Mouse (Mus musculus): ENCODE data around the gene Carf.
"Not testable (repeated sequence)": the region's sequence is repeated elsewhere in the genome, so short reads cannot be mapped to it uniquely, and the experiment has no call there.

Carf gene

DNA sequence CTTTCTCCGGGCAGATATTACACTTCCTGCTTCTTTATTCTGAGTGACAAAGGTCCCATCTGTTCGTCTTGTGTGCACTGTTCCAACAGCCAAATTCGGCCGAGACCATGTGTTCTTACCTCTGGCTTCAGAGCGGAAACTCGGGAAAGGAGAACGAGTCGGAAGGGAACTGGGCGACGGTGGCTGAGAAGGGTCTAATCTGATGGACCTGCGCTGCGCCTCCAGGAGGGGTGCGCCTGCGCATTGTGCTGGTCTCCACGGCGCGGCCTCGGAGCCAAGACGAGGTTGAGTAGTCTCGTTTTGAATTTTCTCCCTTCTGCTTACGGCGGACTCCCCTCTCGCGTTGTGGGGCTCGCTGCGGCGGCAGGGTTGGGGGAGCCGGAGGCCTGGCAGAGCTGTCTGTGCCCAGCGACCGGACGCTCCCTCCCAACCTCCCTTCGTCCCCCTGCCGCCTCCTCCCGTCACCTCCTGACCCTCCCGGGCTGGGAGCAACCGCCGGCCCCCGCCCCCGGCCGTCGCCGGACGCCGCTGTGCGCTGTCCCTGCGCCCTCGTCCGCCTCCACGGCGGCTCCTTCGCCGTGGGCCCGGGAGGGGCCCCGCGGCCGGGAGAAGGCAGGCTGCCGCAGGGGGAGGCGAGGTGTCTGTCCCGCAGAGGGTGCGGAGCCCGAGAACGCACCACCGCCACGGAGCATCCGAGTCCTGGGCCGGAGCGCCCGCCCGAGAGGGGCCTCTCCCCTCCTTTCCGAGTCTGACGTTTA, at the start of gene Carf, which contains the start of gene Wdr12:
Gene Carf (plus strand): TSS at position 224 of the 758 bp plus-strand sequence.
Gene Wdr12 (minus strand): TSS at position 622 of the 758 bp plus-strand sequence.
- peak; percentile 93 for DNase-seq (ENCODE audit: low read depth)

DNA sequence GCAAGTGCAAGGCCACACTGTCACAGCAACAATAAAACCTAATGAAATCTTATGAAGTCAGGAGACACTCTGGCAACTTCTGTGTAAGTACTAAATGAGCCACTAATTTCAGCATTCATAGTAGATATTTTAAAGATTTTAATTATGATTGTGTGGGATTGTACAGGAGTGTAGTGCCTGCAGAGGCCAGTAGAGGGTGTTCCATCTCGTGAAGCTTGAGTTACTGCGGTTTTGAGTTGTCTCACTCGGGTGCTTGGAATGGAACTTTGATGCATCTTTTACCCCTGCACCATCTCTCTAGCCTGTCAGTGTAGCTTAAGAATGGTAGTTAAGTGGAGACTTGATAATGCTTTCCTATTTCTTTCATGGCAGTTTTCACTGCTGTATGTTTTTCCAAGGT, 43.4 kb upstream of the Carf start:
- no peak for DNase-seq (ENCODE audit: low read depth)

DNA sequence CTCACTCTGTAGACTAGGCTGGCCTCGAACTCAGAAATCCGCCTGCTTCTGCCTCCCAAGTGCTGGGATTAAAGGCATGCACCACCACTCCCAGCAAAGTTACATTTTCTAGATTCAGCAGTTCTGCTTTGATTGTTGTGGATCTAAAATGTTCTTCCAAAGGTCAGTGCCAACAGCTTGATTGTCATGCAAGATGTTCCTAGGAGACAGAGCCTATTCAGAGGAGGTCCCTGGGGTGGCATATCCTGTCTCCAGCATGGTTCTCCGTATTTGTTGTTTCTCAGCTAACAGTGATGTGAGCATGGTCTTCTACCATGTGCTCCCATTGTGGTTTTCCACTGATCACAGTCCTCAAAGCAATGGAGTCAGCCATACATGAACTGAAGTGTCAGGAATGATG, 41.7 kb upstream of the Carf start:
- no peak for DNase-seq (ENCODE audit: low read depth)

DNA sequence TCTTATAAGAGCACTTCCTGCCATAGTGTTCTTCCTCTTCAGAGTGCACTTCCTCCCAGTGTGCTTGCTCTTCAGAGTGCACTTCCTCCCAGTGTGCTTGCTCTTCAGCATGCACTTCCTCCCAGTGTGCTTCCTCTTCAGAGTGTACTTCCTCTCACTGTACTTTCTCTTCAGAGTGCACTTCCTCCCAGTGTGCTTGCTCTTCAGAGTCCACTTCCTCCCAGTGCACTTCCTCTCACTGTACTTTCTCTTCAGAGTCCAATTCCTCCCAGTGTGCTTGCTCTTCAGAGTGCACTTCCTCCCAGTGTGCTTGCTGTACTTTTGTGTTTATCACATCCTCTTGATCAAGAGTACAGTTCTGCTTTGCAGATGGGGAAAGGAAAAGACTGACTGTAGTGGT, 27.3 kb upstream of the Carf start:
- DNase-seq (ENCODE audit: low read depth) = not testable (repeated sequence)

DNA sequence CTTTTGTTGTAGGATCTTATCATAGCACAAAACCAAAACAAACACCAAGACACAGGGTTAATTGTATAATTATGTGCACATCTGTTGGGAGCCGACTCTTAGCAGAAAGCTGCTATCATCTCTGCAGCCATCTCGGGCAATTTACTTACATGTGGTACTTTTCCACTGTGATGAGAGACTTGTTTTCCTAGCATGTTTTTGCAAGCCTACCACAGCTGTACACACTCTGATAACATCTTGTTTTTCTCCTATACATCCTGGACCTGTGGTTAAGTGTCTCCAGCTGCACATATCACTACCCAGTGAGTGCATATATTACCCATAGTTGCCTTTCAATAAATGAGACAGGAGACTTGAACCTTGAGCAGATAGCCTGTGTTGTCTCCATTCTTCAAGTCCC, 23.1 kb upstream of the Carf start:
- DNase-seq (ENCODE audit: low read depth) = no peak

DNA sequence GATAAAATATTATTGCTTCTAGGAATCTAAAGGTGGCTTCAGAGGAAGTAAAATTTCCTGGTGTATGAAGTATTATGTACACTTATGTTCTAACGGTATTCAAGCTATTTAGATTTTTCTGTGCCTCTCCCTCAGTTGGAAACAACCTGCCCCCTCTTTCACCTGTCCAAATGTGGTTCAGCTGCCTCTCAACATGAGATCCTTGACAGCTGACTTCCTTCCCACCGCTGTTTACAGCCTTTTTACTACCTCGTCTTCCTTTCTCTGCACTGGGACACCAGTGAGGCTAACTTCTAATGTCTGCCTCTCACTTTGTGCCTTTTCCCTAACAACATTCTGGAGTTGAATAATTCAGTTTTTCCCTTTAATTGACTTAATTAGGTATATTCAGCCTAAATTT, 22.5 kb upstream of the Carf start:
- DNase-seq (ENCODE audit: low read depth) = no peak

DNA sequence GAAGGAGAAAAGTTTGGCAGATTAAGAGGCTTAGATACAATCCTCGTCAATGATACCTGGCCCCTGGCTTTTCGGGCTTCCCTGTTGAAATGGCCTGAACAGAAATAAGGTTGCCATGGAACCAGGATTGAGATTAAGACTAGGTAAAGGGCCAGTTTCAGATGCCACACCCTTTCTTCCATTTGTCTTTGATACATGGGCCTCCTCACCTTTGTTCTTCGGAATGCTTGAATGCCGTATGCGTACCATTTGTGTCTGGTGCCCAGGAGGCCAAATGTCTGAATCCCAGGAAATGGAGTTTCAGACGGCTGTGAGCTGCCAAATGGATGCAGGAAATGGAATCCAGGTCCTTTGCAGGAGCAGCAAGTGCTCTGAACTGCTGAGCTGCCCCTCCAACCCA, 21.6 kb upstream of the Carf start:
- DNase-seq (ENCODE audit: low read depth) = no peak

DNA sequence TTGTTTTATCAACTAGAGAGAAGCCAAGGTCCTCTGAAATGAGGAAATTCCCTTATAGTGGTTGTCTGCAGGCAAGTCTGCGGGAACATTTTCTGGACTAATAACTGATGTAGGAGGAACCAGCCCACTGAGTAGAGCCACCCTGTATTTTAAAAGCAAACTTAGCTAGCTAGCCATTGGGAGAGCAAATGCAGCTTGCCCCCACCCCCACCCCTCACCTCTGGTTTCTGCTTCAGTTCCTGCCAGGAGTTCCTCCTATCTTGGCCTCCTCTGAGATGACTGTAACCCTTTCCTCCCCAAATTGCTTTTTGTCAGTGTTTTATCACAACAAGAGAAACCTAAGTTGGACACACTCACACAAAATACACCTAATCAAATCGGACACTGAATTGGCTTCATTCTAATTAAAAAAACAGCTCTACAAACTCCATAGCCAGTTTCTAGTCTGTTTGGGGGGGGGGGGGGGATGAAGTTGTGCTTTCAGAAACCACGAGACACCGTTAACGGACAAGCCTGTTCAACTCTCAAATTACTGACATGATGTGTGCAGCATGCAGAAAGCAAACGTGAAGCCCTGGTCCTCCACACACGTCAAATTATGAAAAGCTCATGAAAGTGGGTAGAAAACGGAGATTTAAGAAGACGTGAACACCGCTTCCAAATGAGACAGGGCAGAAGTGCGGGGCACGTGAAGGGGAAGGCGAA, 1.3 kb upstream of the Carf start:
- DNase-seq (ENCODE audit: low read depth) = peak; percentile 44

DNA sequence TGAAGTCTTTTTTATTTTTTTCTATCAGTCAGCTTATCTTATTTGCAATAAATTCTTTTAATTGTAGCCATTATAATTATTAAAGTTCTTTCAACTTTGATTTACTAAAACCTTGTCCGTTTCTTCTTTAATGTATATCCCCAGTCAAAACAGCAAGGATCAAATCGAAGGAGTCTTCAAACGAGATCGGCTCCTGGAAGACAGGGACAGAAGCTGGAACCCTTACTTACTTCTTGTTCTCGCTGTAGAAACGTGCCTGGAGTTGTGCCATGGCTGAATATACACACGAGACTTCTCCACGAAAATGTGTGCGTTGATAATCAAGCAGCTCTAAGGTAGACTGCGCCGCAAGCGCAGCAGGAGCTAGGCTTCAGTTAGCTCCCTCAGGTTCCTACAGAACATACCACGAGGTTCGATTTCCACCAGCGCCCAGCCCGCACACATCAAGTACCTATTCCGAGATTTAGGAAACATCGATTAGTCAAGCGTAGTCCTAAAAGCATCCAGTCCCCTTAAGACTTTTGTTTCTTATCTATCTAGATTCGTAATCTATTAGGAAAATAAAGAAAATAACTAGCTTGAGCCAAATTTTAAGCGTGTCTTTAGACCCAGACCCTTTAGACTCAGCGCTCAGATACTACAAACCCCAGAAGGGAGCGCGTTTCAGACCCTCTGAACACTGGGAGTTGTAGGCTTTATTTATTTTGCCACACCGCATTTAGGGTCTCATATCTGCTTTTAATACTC, 597 bp upstream of the Carf start:
- DNase-seq (ENCODE audit: low read depth) = peak; percentile 78

DNA sequence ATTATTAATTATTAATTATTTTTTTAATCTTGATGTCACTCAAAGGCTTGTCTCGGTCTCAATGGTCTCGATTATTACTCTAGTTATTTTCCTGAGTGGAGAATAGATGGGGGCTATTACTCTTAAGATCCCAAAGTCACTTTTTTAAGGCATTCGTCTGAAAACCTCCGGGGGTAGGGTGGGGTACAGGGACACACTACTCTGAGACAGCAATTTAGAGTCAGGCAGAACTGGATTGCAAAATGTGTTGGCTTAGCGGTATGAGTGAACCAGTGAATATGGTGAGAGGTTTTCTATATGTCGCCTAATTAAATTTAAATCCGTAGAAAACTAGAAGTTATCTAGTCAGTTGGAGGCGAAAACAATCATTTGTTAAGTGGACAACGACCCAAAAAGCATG, 792 bp downstream of the Carf start:
- DNase-seq (ENCODE audit: low read depth) = no peak

DNA sequence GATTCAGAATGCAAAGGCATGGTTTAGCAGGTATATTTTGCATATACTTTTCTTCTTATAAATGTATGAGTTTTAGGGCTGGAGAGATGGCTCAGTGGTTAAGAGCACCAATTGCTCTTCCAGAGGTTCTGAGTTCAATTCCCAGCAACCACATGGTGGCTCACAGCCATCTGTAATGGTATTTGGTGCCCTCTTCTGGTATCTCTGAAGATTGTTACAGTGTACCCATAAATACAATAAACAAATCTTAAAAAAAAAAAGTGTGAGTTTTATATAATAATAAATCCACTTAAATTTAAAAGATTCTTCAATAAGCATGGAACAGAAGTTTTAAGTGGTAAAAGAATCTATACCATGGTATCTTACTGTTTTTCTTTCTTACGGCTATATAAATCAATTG, 6.5 kb downstream of the Carf start:
- DNase-seq (ENCODE audit: low read depth) = no peak

DNA sequence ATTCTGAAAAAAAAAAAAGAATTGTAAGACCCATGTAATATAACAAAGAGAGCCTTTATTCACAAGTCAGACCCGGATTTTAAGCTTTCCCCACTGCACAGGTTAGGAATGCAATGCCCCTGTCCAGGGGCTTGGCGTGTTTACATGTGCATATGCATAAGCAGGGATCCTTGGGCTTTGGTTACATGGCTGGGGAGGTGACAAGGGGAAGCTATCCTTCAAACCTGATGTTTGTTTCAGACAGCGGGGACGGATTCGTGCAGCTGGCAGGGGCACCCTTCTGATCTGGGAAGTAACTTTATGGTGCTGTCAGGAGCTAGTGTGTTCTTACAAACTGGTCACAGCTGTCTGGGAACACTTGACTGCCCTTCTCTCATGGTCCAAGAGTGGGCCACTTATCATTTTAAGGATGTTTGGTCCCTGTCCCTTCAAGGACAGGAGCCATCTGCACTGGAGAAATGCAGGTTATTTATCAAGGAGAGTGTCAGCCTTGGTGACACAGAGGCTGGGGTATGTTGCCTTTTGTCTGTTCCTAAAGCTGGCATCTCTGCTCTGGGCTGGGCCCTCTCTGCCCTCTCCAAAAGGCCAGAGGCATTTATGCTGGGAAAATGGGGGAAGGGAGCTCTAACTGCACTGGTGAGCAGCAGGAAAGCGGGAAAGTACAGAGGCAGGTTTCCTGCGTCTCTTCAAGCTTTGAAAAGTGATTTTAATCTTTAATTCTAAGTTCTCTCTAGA, 19.8 kb downstream of the Carf start:
- DNase-seq (ENCODE audit: low read depth) = no peak

DNA sequence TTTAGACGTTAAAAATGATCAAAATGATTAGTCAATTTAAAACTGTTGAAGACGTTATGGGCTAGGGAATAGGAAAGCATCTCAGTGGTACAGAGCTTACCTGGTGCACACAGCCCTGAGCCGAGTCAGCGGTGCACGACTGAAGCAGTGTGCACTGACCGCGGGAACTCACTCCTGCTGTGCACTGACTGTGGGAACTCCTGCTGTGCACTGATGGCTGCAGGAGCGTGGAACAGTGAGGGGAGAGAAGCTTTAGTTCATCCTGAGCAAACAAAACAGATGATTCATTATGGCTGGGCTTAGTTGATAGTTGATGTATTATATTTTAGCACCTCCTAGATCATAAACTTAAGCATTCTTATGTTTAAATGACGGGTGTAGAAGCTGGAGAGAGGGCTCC, 39.3 kb downstream of the Carf start:
- no peak for DNase-seq (ENCODE audit: low read depth)

DNA sequence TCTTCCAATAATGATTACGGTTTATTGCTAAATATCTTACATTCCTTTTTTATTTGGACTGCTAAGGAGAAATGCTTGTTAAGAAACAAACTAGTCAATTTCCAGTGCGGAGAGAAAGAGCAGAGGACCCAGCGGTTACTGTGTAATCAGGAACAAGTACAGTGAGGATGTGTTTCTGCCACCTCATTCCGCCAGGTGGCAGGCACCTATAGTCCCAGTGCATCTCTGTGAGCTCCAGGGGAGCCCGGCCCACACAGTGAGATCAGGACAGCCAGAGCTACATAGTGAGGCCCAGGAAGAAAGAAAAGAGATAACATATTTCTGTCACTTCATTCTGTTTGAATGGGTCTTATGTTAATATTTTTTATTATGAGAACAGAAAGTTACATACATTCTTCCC, 54.7 kb downstream of the Carf start:
- peak; percentile 24 for DNase-seq (ENCODE audit: low read depth)

DNA sequence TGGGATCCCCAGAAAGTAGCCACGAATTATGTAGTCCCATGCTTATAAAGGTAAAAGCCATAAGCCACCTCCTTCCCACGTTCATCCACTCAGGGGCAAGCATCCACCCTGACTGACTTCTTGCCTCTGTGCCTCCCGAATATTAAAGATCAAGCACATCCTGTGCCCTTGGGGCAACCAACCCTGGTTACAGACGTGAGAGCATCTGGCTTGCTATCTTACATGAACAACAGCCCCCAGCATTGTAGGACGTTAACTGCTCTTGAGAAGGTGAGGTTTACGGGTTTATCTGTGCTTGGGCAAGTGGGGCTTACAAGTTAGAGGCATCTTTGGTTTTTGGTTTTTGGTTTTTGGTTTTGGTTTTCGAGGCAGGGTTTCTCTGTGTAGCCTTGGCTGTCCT, 58.6 kb downstream of the Carf start:
- no peak for DNase-seq (ENCODE audit: low read depth)

DNA sequence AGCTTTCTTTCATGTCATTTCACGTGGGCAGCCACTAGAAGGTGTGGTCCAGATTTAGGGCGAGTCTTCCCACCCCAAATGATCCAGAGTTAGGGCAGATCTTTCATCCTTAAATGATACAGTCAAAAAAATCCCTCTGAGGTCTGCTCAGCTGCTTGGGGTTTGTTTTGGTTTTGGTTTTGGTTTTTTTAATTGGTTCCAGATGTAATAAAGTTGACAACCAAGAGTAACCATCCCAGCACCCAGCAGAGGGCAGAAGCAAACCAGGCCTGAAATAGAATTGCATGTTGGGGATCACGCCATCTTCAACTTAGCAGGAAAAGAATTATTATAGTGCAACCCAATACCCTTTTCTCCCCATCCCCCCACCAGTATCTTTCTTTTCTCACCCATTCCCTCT, 60.4 kb downstream of the Carf start:
- no peak for DNase-seq (ENCODE audit: low read depth)

DNA sequence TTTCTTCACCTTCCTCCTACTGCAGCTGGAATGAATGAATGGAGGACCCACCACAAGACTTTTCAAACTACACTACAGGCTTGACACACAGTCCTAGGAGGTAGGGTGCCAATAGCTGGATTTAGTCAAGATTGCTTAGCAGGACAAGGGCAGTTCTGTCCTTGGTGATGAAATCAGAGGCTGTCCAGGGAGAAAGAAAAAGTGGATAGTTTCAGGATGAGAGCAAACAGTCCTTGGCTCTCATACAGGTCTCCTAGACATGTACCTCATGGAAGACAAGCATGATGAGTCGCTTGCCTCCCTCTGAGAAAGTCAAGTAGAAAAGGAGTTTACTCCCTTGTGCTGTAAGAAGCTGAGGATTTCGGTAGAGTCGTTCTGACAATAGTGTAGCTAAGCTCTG, 65.6 kb downstream of the Carf start:
- DNase-seq (ENCODE audit: low read depth) = no peak

DNA sequence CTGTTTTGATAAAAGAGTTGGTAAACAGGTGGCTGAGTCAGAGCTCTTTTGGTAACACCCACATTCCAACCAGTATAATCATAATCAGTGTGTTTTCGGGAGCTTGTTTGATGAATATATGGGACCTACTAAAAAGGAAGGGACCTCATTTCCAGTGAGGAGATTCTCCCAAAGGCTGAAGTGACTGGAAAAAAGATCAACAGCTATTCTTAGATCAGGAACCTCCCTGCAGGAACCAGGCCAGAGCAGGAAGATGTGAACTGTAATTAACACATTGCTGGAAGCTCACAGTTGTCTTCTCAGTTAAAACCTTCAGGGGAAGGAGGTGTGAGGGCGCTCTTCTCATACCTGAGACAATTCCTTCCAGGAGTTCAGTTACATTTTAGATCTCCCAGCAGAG, 71.6 kb downstream of the Carf start:
- DNase-seq (ENCODE audit: low read depth) = no peak

DNA sequence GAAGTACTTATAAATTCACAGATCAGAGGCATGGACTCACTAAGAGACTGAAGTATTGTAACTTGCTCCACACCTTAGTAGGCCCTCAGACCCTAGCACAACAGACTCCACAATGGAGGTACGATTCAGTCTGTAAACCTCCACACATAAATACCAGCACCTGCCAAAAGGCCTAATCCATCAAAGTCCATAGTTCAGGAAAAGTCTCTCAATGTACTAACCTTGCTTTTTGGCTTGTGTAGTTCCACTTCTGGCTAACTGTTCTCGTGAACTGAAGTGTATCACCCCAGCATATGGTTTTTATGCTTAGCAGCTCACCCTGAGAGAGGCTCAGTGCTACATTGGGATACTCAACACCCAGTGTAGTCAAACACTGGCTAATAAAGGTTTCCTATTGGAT, 72.2 kb downstream of the Carf start:
- DNase-seq (ENCODE audit: low read depth) = no peak

DNA sequence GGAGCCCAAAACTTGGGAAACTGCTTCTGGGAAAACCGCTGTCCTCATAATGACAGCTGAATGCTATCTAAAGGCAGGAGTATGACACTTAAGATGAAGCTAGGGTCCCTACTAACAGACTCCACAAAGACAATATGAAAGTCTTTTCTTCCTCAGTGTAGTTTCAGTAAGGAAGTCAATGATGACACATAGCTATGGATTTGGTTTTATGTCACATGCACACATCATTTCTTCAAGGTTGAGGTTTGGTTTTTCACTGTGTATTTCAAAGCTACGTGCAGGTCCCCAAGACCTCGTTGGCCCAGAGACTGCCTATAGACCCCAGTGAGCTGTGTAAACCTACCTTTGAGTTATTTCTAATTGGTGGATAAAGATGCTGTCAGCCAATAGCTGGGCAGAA, 75.1 kb downstream of the Carf start:
- DNase-seq (ENCODE audit: low read depth) = no peak

DNA sequence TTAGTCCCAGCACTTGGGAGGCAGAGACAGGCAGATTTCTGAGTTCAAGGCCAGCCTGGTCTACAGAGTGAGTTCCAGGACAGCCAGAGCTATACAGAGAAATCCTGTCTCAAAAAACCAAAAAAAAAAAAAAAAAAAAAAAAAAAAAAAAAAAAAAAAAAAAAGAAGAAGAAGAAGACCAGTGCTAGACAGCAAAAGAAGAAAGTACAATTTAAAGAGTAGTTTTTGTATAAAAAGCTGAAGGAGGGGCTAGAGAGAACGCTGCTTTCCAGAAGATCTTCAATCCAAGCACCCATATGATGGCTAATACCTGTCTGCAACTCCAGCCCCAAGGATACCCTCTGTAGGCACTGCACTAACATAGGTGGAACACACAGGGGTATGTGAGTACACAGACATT, 79.8 kb downstream of the Carf start:
- DNase-seq (ENCODE audit: low read depth) = not testable (repeated sequence)

DNA sequence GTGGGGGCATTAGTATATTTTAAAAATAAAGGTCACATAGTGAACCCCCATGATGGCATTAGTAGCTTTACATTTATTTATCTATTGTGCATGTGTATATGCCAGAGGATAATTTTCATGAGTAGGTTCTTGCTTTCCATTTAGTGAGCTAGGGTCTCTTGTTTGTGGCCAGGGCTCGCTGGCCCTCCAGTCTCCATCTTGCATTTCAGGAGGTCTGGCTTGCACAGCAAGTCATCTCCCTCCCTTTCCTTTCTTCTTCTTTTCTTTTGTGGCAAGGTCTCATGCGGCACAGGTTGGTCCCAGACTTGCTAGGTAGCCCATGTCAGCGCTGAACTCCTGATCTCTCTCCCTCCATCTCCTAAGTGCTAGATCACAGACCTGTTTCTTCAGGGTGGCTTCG, 81.3 kb downstream of the Carf start:
- DNase-seq (ENCODE audit: low read depth) = no peak
